Mouse (Mus musculus) left cerebral cortex, postnatal 36 days (tissue): Measurements from ENCODE around the gene Pskh1. TPM values are rescaled to one million over a fixed set of nuclear protein-coding genes. Genes with fewer than 3 reads are reported as not detected.

Source experiments
- DNase-seq, 2 experiments: peaks; one replicate each; pipeline ENCODE4 v3.0.0; 2021 to 2022; ENCODE audit warnings: low spot score in 2 of 2, mixed read lengths in 1 of 2
- intact Hi-C: fragments of 180-260 bp; cut with DNase I; formaldehyde crosslinking; loops from one replicate; pipeline ENCODE4 v1.15.1; 2025
- total RNA-seq, 2 experiments: library from RNA; stranded (reverse); gene quantifications; 2 replicates each; pipeline ENCODE4 v1.2.3; 2021

Gene Pskh1
- total RNA-seq: 1 to 10 TPM; 8.6 to 9.7 TPM

DNA sequence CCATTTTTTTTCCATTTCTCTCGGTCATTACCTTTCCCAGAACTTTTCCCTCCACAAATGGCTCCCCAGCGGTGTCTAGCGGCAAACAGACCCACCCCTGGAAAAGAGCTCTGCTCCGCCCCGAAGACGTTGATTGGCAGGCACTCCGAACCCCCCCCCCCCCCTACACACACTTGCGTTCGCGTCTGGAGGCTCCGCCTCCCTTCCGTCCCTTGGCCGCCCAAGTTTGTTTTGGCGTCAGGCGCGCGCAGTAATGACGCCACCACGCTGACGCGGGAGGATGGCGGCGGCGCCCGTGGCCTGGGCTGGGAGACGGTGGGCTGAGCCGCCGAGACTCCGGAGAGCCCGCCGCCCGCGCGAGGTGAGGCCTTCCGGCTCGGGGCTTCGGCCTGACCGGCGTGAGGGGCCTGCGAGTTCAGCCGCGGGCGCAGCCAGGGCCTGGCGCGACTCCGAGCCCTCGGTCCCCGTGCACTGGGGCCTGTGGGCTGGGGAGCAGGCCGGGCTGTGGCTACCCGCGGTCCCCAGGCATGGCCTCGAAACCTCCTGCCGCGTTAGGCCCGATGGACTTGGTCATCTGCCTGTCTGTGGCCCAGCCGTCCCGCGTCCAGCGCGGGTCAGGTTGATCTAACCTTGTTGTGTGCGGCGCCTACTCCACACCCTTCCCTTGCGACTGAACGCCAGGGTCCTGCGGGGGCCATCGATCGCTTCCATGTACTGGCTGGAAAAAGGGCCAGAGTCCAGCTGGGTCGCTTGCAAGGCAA is at the start of gene Pskh1:
Gene Pskh1, plus strand, starts transcription at position 262 of the 761 bp plus-strand sequence.
- peak; percentile 93 to 94 for DNase-seq
- intact Hi-C loops: no loop called here

DNA sequence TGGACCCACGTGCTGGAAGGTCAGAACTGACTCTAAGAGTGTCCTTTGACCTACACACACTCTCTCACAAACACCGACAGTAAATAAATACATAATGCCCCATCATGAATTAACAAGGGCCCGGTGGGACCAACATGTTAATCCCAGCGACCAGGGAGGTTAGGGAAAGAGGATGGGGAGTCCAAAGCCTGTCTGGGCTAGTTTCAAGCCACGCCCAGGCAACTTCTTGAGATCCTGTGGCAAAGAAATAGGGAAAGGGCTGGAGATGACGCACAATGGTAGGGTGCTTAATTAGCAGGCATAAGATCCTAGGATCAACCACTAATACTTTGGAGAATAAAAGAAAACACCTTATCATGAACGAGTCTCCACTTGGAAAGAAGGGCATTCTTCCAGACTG is 49.6 kb upstream of the Pskh1 start:
- intact Hi-C loops: loop anchor here (10.0 kb wide), 1 partner anchor 136 kb away; no protein-coding TSS in a partner anchor
- DNase-seq: no peak

DNA sequence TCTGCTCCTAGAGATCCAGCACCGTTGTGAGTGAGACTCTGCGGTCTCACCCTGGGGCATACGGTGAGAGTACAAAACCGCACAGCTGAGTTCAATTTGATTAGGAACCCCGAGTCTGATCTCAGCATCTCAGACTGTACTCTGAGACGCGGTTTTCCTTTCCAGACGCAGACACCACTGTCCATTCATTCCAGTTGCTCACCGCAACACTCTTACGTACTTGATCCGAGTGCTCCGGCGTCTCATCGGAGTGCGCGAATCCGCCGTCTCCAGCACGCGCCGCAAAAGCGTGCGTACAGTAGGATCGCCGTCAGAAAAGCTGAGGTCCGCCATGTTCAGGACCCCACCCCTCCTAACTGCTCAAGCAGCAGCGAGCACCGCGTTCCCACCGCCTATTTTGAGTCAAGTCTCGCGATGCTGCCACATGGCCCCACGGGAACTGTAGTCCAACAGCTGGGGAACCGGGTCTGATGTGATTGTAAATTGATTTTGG is 48.5 kb upstream of the Pskh1 start:
- intact Hi-C loops: loop anchor here (10.0 kb wide), 1 partner anchor 137 kb away; no protein-coding TSS in a partner anchor

DNA sequence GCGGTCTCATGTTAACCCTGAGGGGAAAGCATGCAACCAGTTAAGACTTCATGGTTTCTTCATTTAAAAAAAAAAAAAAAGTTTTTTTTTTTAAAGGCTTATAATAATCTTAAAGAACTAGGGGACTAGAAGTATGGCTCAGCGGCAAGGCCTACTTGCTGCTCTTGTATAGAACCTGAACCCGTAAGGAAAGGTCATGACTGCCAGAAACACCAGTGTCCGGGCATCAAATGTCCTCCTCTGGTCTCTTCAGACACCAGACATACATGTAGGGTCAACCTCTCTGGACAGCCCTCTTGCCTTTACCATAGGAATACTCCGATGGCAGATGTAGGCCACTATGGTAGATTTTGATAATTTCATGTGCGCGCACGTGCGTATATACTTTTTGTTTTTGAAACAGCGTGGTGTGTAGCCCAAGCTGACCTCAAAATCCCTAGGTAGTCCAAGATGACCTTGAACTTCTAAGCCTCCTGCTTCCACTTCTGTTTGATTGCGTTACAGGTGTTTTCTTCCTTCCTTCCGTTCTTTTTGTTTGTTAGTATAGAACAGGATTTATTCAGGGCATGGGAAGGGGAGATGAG is 48.0 kb upstream of the Pskh1 start:
- DNase-seq: no peak
- intact Hi-C loops: loop anchor here (10.0 kb wide), 1 partner anchor 137 kb away; no protein-coding TSS in a partner anchor

More for the DNA sequence above, 48.5 kb upstream of the Pskh1 start:
- peak; percentile 86 to 88 for DNase-seq

DNA sequence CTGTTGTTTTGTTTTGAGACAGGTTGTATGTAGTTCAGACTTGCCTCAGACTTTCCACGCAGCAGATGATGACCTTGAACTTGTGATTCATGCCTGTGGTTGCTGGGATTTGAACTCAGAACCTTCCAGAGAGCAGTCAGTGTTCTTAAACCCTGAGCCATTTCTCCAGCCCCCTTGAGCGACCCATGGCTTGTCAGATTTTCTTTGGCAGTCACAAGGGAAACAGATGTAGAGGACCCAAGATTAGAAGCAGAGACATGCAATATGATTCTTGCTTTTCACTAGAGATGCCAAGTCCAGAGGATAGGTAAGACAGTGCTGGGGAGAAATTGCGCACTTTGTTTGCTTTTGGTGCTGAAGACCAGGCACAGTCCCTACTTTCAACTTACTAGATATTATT is 47.1 kb upstream of the Pskh1 start, which contains the start of gene Cenpt:
Gene Cenpt, minus strand, starts transcription at position 101 of the 400 bp plus-strand sequence.
- intact Hi-C loops: loop anchor here (10.0 kb wide), 1 partner anchor 138 kb away; no protein-coding TSS in a partner anchor

DNA sequence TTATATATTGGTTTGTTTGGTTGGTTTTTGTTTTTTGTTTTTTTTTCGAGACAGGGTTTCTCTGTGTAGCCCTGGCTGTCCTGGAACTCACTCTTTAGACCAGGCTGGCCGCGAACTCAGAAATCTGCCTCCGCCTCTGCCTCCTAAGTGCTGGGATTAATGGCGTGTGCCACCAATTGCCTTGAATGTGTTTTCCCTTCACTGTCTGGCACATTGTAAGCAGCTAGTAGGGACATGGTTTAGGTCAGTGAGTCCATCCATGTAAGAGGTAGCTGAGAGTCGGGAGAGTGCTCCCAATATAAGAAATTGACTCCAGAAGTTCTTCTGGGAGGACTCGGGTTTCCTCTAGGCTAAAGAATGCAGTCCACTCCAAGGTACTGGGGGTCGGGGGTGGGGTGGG is 45.9 kb upstream of the Pskh1 start:
- intact Hi-C loops: loop anchor here (10.0 kb wide), 1 partner anchor 140 kb away; no protein-coding TSS in a partner anchor
- no peak for DNase-seq

More for the DNA sequence above, 47.1 kb upstream of the Pskh1 start, which contains the start of gene Cenpt:
- no peak for DNase-seq

DNA sequence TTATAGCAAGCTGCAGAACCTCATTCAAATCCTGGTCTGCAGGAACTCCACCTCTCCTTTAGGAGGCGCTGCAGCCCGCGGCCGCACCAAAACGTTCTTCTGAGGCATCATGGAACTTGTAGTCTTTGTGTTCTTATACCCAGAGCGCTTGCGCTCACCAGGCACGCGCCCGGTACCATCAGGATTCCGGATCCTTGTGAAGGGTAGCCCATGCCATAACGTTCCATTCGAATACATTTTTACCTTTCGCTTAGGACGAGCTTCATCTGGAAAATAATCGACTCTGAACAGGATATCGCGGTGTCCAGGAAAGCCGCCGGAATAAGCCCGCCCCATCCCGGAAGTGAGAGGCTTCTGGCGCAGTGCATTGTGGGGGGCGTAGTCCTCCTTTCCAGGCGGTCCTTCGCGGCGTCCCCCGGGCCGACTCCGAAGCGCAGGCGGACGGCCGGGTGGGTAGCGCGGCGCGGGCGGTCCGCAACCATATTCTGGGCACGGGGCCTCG is 45.5 kb upstream of the Pskh1 start, which contains the start of gene Thap11:
Gene Thap11, plus strand, starts transcription at position 418 of the 502 bp plus-strand sequence.
- peak; percentile 93 to 94 for DNase-seq

DNA sequence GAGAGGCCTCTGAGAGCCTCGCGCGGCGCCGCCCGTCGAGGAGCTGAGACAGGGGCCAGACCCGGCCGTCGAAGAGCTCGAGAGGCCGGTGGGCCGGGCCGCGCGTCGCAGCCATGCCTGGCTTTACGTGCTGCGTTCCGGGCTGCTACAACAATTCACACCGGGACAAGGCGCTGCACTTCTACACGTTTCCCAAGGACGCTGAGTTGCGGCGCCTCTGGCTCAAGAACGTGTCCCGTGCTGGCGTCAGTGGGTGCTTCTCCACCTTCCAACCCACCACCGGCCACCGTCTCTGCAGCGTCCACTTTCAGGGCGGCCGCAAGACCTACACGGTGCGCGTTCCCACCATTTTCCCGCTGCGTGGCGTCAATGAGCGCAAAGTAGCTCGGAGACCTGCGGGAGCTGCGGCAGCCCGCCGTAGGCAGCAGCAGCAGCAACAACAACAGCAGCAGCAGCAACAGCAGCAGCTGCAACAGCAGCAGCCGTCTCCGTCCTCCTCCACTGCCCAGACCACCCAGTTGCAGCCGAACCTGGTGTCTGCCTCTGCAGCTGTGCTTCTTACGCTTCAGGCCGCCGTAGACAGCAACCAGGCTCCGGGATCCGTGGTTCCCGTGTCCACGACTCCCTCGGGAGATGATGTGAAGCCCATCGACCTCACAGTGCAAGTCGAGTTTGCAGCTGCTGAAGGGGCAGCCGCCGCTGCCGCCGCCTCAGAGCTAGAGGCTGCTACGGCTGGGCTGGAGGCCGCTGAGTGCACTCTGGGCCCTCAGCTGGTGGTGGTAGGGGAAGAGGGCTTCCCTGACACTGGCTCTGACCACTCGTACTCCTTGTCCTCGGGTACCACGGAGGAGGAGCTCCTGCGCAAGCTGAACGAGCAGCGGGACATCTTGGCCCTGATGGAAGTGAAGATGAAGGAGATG is 44.7 kb upstream of the Pskh1 start:
- peak; percentile 65 to 67 for DNase-seq
- intact Hi-C loops: loop anchor here (10.0 kb wide), 1 partner anchor 141 kb away; no protein-coding TSS in a partner anchor

More for the DNA sequence above, 45.5 kb upstream of the Pskh1 start, which contains the start of gene Thap11:
- intact Hi-C loops: loop anchor here (10.0 kb wide), 1 partner anchor 140 kb away; no protein-coding TSS in a partner anchor

DNA sequence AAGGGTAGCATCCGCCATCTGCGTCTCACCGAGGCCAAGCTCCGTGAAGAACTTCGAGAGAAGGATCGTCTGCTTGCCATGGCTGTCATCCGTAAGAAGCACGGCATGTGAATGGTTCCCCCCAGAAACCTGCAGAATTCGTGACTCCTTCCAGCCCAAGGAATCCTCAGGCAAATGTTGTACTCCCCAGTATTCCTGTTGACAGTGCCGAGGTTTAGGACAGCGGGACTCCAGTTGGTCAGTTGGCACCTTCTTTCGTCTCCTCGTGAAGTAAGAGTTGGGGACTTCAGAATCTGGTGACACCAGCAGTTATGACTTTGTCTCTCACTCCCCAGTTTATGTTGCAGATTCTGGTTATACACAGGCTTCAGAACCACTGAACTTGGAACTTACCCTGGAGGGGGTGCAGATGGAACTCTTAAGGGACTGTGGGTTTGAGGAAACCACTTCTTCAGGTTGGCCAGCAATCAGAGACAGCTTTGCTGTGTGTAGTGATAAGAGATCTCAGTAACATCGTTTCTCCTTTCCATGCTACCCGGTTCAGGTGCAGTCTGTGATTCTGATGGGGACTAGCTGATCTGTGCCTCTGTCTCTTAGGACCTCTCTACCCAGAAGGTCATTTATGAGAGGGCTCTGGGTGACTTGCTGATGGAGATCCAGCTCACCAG is 43.9 kb upstream of the Pskh1 start:
- intact Hi-C loops: loop anchor here (10.0 kb wide), 1 partner anchor 142 kb away; no protein-coding TSS in a partner anchor

DNA sequence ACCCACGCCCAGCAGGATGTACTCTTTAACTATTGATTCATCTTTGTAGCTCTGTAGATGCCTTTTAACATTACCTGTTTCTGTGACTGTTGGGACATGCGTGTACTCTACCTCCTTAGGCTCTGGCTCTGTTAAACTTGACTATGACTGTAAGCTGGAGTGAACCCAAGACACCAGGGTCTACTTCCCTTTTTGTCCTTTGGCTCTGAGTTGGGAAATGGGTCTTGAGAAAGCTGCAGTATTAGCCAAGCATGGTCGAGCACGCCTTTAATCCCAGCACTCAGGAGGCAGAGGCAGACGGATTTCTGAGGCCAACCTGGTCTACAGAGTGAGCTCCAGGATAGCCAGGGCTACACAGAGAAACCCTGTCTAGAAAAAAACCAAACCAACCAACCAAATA is 41.7 kb upstream of the Pskh1 start:
- DNase-seq: no peak
- intact Hi-C loops: loop anchor here (10.0 kb wide), 1 partner anchor 144 kb away; no protein-coding TSS in a partner anchor

More for the DNA sequence above, 43.9 kb upstream of the Pskh1 start:
- no peak for DNase-seq

DNA sequence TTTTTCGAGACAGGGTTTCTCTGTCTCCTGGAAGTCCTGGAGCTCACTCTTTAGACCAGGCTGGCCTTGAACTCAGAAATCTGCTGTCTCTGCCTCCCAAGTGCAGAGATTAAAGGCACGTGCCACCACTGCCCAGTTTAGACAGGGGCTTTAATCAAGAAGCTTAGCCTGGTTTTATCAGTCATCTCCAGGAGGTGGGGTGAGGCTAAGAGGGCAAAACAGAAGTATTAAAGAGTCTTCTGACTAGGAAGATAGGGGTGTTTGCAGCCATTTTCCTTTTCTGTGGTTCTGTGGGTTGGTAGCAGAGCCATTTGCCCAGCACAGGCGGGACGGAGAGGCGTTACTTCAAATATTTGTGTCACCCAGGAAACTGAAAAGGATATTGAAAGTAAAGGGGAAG is 40.9 kb upstream of the Pskh1 start:
- intact Hi-C loops: loop anchor here (10.0 kb wide), 1 partner anchor 145 kb away; no protein-coding TSS in a partner anchor
- no peak for DNase-seq

DNA sequence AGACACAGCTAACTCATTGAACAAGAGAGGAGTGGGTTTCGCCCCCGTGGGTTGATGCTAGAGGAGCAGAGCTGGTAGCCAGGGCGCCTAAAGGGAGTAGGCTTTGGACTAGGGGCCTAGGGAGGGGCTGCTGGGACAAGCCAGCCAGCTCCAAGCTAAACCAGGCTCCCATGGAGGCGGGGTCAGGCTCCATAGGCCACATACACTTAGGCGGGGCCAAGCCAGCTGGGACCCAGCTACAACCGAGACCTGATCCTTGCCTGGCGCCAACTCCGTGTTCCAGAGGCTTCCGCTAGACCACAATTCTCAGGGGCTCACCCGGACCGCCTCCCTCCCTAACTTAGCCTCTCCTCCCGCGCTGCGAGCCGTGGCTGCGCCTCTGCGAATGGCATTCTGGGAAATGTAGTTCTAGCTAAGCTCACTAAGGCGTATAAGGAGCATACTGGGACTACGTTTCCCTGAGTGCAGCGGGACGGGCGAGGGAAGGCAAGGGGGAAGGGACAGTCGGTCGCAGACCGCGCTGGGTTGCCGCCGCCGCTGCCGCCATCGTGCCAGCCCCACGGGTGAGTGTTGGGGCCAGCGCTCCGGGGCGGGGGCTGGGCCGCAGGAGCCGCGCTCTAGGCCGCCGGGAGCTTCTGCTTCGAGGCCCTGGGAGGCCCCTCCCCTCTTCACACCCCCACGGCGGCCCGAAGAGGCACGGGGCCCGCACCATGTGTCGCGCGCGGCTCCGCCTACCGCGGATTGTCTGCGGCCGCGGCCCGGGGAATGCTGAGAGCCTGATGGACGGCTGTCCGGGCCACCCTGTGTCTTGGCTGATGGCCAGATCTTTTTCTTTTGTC is 39.9 kb upstream of the Pskh1 start, which contains the start of gene Nutf2:
Gene Nutf2, plus strand, starts transcription at position 438 of the 839 bp plus-strand sequence.
- intact Hi-C loops: loop anchor here (2.0 kb wide), 1 partner anchor 20 kb away; the partner anchor contains the start of gene Edc4
- peak; percentile 92 to 93 for DNase-seq

DNA sequence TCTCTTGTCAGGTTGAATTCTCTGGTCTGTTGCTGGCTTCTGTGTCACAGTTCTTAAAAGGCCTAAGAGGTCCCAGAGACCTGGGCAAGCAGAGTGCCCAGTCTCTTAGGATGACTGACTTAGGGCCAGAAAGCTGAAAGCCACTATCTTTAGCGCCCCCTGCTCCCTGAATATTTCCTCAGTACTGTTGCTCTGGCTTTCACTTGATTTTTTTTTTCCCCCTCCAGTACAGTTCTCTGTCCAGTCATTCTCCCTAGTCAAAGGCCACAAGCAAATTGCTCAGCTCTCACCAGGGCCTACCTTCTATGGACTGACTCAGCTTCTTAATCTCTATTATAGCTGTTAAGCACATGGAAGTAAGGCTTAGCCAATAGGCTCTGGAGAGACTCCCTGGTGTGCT is 38.3 kb upstream of the Pskh1 start:
- intact Hi-C loops: loop anchor here (2.0 kb wide), 1 partner anchor 19 kb away; the partner anchor contains the start of gene Edc4
- DNase-seq: no peak

DNA sequence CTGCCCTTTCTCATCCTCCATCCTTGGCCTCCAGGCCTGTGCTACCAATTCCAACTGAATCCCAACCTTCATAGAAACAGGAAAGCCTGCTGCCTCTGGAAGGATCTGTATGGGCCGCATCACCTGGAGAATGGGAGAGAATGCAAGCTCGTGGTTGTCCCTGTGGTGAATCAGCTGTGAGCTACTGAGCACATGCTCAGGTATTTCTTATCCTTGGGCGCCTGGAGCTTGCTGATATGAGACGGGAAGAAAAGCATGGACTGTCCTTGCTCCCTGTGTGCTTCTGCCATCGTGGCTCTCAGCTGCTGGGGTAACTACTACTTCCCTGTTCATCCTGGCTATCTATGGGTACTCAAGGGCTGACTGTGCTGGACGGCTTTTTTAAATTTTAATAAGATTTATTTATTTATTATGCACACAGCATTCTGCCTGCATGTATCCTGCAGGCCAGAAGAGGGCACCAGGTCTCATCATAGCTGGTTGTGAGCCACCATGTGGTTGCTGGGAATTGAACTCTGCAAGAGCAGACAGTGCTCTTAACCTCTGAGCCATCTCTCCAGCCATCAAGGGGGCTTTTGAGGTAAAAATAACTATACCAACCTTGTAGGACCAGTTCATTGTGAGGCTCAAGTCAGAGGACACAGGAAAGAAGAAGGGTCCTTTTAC is 33.7 kb upstream of the Pskh1 start:
- DNase-seq: no peak
- intact Hi-C loops: no loop called here

DNA sequence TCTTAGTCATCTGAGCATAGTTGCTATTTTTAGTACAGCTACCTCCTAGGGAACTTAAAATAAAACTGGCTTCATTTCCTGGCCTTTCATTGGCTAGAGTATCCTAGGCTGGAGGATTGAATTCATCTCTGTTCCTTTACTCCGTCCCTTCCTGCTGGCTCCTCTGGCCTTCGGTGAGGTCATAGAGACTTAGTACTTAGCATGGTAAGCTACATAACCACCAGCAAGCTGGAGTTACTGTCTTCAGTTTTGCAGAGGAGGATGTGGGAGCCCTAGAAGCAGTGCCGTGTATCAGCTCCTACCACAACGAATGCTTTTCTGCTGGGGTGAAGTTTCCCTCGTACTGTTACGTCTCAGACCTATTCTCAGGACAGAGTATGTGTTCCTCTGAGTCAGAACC is 25.9 kb upstream of the Pskh1 start:
- peak in 1 of 2 experiments; percentile 49 for DNase-seq
- intact Hi-C loops: no loop called here

DNA sequence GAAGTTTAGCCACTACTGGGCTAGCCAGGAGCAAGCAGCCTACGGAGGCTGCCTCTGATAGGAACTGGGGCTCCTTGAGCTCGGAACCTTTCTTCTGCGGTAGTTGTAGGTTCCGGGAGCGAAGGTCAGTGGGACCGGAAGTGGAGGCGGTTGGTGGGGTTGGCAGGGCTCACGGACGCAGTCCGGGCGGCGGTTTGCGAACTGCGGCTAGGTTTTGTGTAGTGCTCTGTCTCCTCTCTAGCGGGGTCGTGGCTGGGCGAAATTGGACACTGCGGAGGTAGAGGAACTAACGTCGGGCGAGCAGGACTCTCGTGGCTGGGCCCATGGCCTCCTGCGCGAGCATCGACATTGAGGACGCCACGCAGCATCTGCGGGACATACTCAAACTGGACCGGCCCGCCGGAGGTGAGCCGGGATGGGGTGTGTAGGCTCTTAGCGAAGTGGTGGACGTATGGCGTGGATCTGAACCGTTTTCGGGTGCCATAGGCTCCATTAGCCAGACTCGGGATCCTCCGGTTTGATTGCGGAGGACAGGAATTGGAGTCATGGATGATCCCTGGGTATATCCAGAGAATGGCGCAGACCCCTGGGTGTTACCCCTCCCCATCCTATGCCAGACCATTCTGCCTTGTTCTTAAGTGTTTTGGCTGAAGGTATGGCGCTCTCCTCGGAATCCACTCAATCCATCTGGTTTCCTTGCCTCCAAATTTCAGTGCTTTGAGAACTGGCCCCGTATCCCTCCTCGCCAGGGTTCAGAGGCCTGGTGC is 19.3 kb upstream of the Pskh1 start, which contains the start of gene Edc4:
Gene Edc4, plus strand, starts transcription at position 128 of the 767 bp plus-strand sequence.
- intact Hi-C loops: loop anchor here (2.0 kb wide), 1 partner anchor 20 kb away; the partner anchor contains the start of gene Nutf2
- DNase-seq: peak; percentile 85 to 87
